Mouse (Mus musculus): ENCODE data around the gene Tspan31. TPM values are rescaled to one million over a fixed set of nuclear protein-coding genes. Genes with fewer than 3 reads are reported as not detected.

The Tspan31 gene
- polyA plus RNA-seq (2014; fragmentation: Nextera tagmentation; extraction: Ambion mirVana), result 124 and 141 TPM in 2 replicates

GRCm38 (mm10) chr10:127070190-127071121 is at the start of gene Tspan31:
Tspan31 (minus strand) TSS chr10:127070264.
- H3K27me3 ChIP-seq (ENCODE audit: control insufficient read depth, insufficient read depth, low read length), result no peaks in the 10 kb centered on the region
- H3K27ac ChIP-seq (ENCODE audit: low read length), result peak within 1 kb of the TSS; percentile 94
- H3K9ac ChIP-seq (replicated peaks; ENCODE audit: low read depth, low read length), result peak within 1 kb of the TSS; percentile 58
- H3K4me3 ChIP-seq (ENCODE audit: low read depth, low read length), result peak within 1 kb of the TSS; percentile 74
- H3K4me2 ChIP-seq (replicated peaks; ENCODE audit: low read depth, low read length), result peak within 1 kb of the TSS; percentile 71
- peaks cover 33% of the 10 kb centered on the region for H3K36me3 ChIP-seq (ENCODE audit: control insufficient read depth, insufficient read depth, low read length)
- no peaks in the 10 kb centered on the region for H3K9me3 ChIP-seq (ENCODE audit: control insufficient read depth, low read depth, low read length)
- 2% methylated on average over 36 of the region's 36 CpGs for WGBS
- ATAC-seq (ENCODE audit: insufficient number of reproducible peaks, insufficient read depth, low FRiP score, low read depth), result peak; percentile 91
- peaks cover 15% of the 10 kb centered on the region; the same call in 1 of the 2 replicates for H3K4me1 ChIP-seq (ENCODE audit: control insufficient read depth, insufficient read depth, low read length)

GRCm38 (mm10) chr10:127119229-127119628 is 49.2 kb upstream of the Tspan31 start:
- Histone ChIP-seq H3K4me2 (replicated peaks; ENCODE audit: low read depth, low read length) (no peak overlapping the region), H3K9me3 (ENCODE audit: control insufficient read depth, low read depth, low read length) (no peaks in the 10 kb centered on the region), H3K36me3 (ENCODE audit: control insufficient read depth, insufficient read depth, low read length) (peaks cover 3% of the 10 kb centered on the region), H3K27me3 (ENCODE audit: control insufficient read depth, insufficient read depth, low read length) (no peaks in the 10 kb centered on the region), H3K27ac (ENCODE audit: low read length) (no peak overlapping the region), H3K9ac (replicated peaks; ENCODE audit: low read depth, low read length) (no peak overlapping the region), H3K4me3 (ENCODE audit: low read depth, low read length) (no peak overlapping the region), H3K4me1 (ENCODE audit: control insufficient read depth, insufficient read depth, low read length) (peaks cover 11% of the 10 kb centered on the region; the same call in 1 of the 2 replicates)
- no peak for ATAC-seq (ENCODE audit: insufficient number of reproducible peaks, insufficient read depth, low FRiP score, low read depth)
- WGBS, result 93% methylated on average over 10 of the region's 10 CpGs

GRCm38 (mm10) chr10:127118470-127118869 is 48.4 kb upstream of the Tspan31 start:
- Histone ChIP-seq H3K9me3 (ENCODE audit: control insufficient read depth, low read depth, low read length) (no peaks in the 10 kb centered on the region), H3K4me3 (ENCODE audit: low read depth, low read length) (no peak overlapping the region), H3K27me3 (ENCODE audit: control insufficient read depth, insufficient read depth, low read length) (no peaks in the 10 kb centered on the region), H3K4me2 (replicated peaks; ENCODE audit: low read depth, low read length) (no peak overlapping the region), H3K9ac (replicated peaks; ENCODE audit: low read depth, low read length) (no peak overlapping the region), H3K36me3 (ENCODE audit: control insufficient read depth, insufficient read depth, low read length) (peaks cover 3% of the 10 kb centered on the region), H3K27ac (ENCODE audit: low read length) (no peak overlapping the region), H3K4me1 (ENCODE audit: control insufficient read depth, insufficient read depth, low read length) (peaks cover 11% of the 10 kb centered on the region; the same call in 1 of the 2 replicates)
- no peak for ATAC-seq (ENCODE audit: insufficient number of reproducible peaks, insufficient read depth, low FRiP score, low read depth)
- 91% methylated on average over 11 of the region's 11 CpGs for WGBS

- Histone ChIP-seq H3K4me3 (ENCODE audit: low read depth, low read length) (no peak overlapping the region), H3K4me1 (ENCODE audit: control insufficient read depth, insufficient read depth, low read length) (peaks cover 4% of the 10 kb centered on the region; the same call in 1 of the 2 replicates), H3K9me3 (ENCODE audit: control insufficient read depth, low read depth, low read length) (no peaks in the 10 kb centered on the region), H3K4me2 (replicated peaks; ENCODE audit: low read depth, low read length) (no peak overlapping the region), H3K27me3 (ENCODE audit: control insufficient read depth, insufficient read depth, low read length) (no peaks in the 10 kb centered on the region), H3K27ac (ENCODE audit: low read length) (no peak overlapping the region), H3K36me3 (ENCODE audit: control insufficient read depth, insufficient read depth, low read length) (peaks cover 3% of the 10 kb centered on the region), H3K9ac (replicated peaks; ENCODE audit: low read depth, low read length) (no peak overlapping the region)
- WGBS, result 79% methylated on average over 2 of the region's 2 CpGs
- no peak for ATAC-seq (ENCODE audit: insufficient number of reproducible peaks, insufficient read depth, low FRiP score, low read depth)
These were observed 45.0 kb upstream of the Tspan31 start for GRCm38 (mm10) chr10:127115068-127115467.

GRCm38 (mm10) chr10:127114408-127114807 is 44.3 kb upstream of the Tspan31 start:
- Histone ChIP-seq H3K4me2 (replicated peaks; ENCODE audit: low read depth, low read length) (no peak overlapping the region), H3K9ac (replicated peaks; ENCODE audit: low read depth, low read length) (no peak overlapping the region), H3K27ac (ENCODE audit: low read length) (no peak overlapping the region), H3K27me3 (ENCODE audit: control insufficient read depth, insufficient read depth, low read length) (no peaks in the 10 kb centered on the region), H3K4me3 (ENCODE audit: low read depth, low read length) (no peak overlapping the region), H3K9me3 (ENCODE audit: control insufficient read depth, low read depth, low read length) (no peaks in the 10 kb centered on the region), H3K4me1 (ENCODE audit: control insufficient read depth, insufficient read depth, low read length) (no peaks in the 10 kb centered on the region), H3K36me3 (ENCODE audit: control insufficient read depth, insufficient read depth, low read length) (peaks cover 3% of the 10 kb centered on the region)
- 88% methylated on average over 11 of the region's 11 CpGs for WGBS
- ATAC-seq (ENCODE audit: insufficient number of reproducible peaks, insufficient read depth, low FRiP score, low read depth), result no peak

- no peaks in the 10 kb centered on the region; the same call in 1 of the 2 replicates for H3K36me3 ChIP-seq (ENCODE audit: control insufficient read depth, insufficient read depth, low read length)
- no peak for ATAC-seq (ENCODE audit: insufficient number of reproducible peaks, insufficient read depth, low FRiP score, low read depth)
- H3K27me3 ChIP-seq (ENCODE audit: control insufficient read depth, insufficient read depth, low read length), result no peaks in the 10 kb centered on the region
These were observed 41.2 kb upstream of the Tspan31 start for GRCm38 (mm10) chr10:127111001-127111887.

GRCm38 (mm10) chr10:127108262-127108583 is 38.2 kb upstream of the Tspan31 start:
- no peaks in the 10 kb centered on the region for H3K9me3 ChIP-seq (ENCODE audit: control insufficient read depth, low read depth, low read length)
- 77% methylated on average over 3 of the region's 3 CpGs for WGBS

More at GRCm38 (mm10) chr10:127111001-127111887, 41.2 kb upstream of the Tspan31 start:
- H3K4me2 ChIP-seq (replicated peaks; ENCODE audit: low read depth, low read length), result no peak overlapping the region
- H3K9me3 ChIP-seq (ENCODE audit: control insufficient read depth, low read depth, low read length), result no peaks in the 10 kb centered on the region
- H3K4me1 ChIP-seq (ENCODE audit: control insufficient read depth, insufficient read depth, low read length), result no peaks in the 10 kb centered on the region
- H3K9ac ChIP-seq (replicated peaks; ENCODE audit: low read depth, low read length), result no peak overlapping the region
- H3K4me3 ChIP-seq (ENCODE audit: low read depth, low read length), result no peak overlapping the region
- no peak overlapping the region for H3K27ac ChIP-seq (ENCODE audit: low read length)
- WGBS, result 88% methylated on average over 15 of the region's 15 CpGs

GRCm38 (mm10) chr10:127107563-127108261 is 37.6 kb upstream of the Tspan31 start:
- no peak overlapping the region for H3K9ac ChIP-seq (replicated peaks; ENCODE audit: low read depth, low read length)
- H3K27ac ChIP-seq (ENCODE audit: low read length), result no peak overlapping the region
- no peaks in the 10 kb centered on the region for H3K4me1 ChIP-seq (ENCODE audit: control insufficient read depth, insufficient read depth, low read length)
- ATAC-seq (ENCODE audit: insufficient number of reproducible peaks, insufficient read depth, low FRiP score, low read depth), result peak; percentile 14; the same call in 1 of the 2 replicates
- H3K9me3 ChIP-seq (ENCODE audit: control insufficient read depth, low read depth, low read length), result no peaks in the 10 kb centered on the region
- H3K27me3 ChIP-seq (ENCODE audit: control insufficient read depth, insufficient read depth, low read length), result no peaks in the 10 kb centered on the region
- WGBS, result 82% methylated on average over 16 of the region's 16 CpGs
- H3K36me3 ChIP-seq (ENCODE audit: control insufficient read depth, insufficient read depth, low read length), result no peaks in the 10 kb centered on the region; the same call in 1 of the 2 replicates
- no peak overlapping the region for H3K4me2 ChIP-seq (replicated peaks; ENCODE audit: low read depth, low read length)
- H3K4me3 ChIP-seq (ENCODE audit: low read depth, low read length), result no peak overlapping the region

More at GRCm38 (mm10) chr10:127108262-127108583, 38.2 kb upstream of the Tspan31 start:
- no peaks in the 10 kb centered on the region; the same call in 1 of the 2 replicates for H3K36me3 ChIP-seq (ENCODE audit: control insufficient read depth, insufficient read depth, low read length)
- no peak overlapping the region for H3K9ac ChIP-seq (replicated peaks; ENCODE audit: low read depth, low read length)
- H3K27ac ChIP-seq (ENCODE audit: low read length), result no peak overlapping the region
- no peaks in the 10 kb centered on the region for H3K4me1 ChIP-seq (ENCODE audit: control insufficient read depth, insufficient read depth, low read length)
- no peak overlapping the region for H3K4me2 ChIP-seq (replicated peaks; ENCODE audit: low read depth, low read length)
- no peak for ATAC-seq (ENCODE audit: insufficient number of reproducible peaks, insufficient read depth, low FRiP score, low read depth)
- H3K4me3 ChIP-seq (ENCODE audit: low read depth, low read length), result no peak overlapping the region
- H3K27me3 ChIP-seq (ENCODE audit: control insufficient read depth, insufficient read depth, low read length), result no peaks in the 10 kb centered on the region
